Mouse (Mus musculus) thymus, adult 2 months (tissue): ENCODE measurements at regions not wholly inside any gene's neighbourhood (a gene's known extent, or its start where the extent isn't known, plus 50 kb on each side); places are given as distances from the start of the nearest gene placed in this dataset.

Experiments used
- CTCF ChIP-seq: fragments of 200-500 bp; IDR thresholded peaks from 2 replicates; pipeline ENCODE4 v1.5.1; 2012; ENCODE audit warnings: mild to moderate bottlenecking, control low read depth, low read length, moderate library complexity, borderline replicate concordance; ENCODE audit not compliant: control insufficient read depth, poor library complexity, insufficient read depth; ENCODE audit errors: extremely low read depth
- POLR2A ChIP-seq: fragments of 200-500 bp; IDR thresholded peaks from 2 replicates; pipeline ENCODE4 v1.6.1; 2012; ENCODE audit warnings: mild to moderate bottlenecking, low read length, control low read depth, moderate library complexity; ENCODE audit not compliant: control insufficient read depth, poor library complexity, insufficient read depth; ENCODE audit errors: extremely low read depth

DNA sequence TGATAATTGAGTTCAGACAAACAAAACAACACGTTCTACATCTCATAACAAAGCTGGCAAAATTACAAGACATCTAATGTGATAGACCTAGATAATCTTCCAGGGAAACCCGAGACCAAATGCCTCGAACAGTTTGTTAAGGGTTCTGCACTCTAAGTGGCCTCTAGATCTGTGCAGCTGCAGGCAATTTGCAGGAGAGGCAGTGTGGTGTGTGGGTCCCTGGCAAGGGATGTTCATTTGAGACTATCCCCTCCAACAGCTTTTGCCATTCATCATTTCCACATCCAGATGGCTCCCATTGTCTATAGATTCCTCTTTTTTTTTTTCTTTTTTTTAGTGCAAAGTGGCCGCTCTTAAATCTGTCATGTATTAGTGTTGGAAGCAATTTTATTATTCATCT lies 80.3 kb upstream of the Ccng1 start:
- TF ChIP-seq CTCF (no peak), POLR2A (no peak)
